Mouse (Mus musculus) erythroid progenitor cell, adult 5-6 weeks (primary cell): ENCODE results near the gene Rhd. TPM values are rescaled to one million over a fixed set of nuclear protein-coding genes. Genes with fewer than 3 reads are reported as not detected.
A peak's percentile ranks its signal among the peaks of the same experiment; 100 is the strongest.

ENCODE experiments used
- ATAC-seq: replicated peaks from 2 replicates; pipeline ENCODE4 v1.8.0; 2016; ENCODE audit warnings: moderate number of reproducible peaks, mild to moderate bottlenecking, moderate TSS enrichment, inconsistent platforms; ENCODE audit not compliant: poor library complexity, low FRiP score, severe bottlenecking
- total RNA-seq, 2 experiments: library from RNA; stranded (forward) in 1 of 2; stranded (reverse) in 1 of 2; fragments of 150-400 nt in 1 of 2; fragments of 186-747, 209-891 nt in 1 of 2; gene quantifications; 2 replicates each; pipeline versions ENCODE4 v1.2.3 to v1.2.4; 2015 to 2017; ENCODE audit warnings: low replicate concordance in 2 of 2

Gene Rhd
- total RNA-seq, 2 experiments from 2014 or later, result 1,050 to 1,461 TPM

DNA sequence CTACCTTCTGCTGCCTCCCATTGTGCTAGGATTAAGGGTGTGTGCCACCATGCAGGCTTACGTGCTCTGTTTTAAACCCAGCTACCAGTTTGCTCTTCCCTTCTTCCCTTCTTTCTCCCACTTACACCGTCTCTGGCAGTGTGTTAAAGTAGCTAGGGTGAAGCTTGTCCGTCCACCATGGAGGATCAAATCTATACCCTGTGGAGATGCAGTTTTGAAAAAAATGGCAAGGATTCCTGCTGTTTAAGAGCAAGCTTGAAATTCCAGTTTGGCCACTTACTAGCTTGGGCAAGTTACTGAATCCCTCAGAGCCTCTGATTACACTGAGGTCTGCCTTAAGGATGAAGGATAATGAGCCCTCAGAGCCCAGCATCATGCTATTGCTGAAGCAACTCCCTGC, 9.0 kb upstream of the Rhd start:
- no peak for ATAC-seq

GRCm38 (mm10) chr4:134856056-134856455, 8.3 kb upstream of the Rhd start:
- no peak for ATAC-seq

GRCm38 (mm10) chr4:134856501-134856900, 7.8 kb upstream of the Rhd start:
- no peak for ATAC-seq

DNA sequence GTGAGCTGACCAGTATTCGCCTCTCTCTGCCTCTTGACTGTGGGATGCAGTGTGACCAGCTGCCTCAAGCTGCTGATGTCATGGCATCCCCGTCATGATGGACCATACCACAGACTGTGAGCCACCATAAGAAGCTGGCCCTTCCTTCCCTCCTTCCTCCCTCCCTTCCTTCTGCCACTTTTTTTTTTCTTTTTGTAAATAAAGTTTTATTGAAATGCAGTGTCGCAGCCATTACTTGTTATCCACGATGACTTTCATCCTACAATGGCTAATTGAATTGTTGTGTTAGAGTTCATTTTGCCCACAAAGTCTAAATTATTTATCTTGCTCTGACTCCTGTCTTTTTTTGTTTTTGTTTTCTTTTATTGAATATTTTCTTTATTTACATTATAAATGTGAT, 5.8 kb upstream of the Rhd start:
- ATAC-seq, result no peak

DNA sequence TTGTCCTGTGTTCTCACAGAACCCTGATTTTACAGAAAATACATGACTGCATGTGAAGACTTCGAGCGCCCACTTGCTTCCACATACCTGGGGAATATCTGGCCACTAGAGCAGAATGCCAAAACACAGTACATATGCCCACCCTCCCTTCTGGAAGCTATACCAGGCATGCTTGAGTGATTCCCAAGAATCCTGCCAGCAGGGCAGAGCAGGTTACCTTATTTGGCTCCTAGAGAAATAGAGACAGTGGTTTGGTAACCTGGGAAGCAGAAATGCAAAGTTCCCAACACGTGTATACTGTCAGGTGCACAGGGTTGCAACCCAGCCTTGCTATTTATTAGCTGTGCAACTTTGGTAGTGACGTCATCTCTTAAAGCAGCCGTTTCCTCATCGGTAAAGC, 2.5 kb upstream of the Rhd start:
- no peak for ATAC-seq

- 0 out of 2 replicates have a peak, but pooled peaks have one; percentile 15 for ATAC-seq
These were observed 1.3 kb upstream of the Rhd start for GRCm38 (mm10) chr4:134862996-134863395.

DNA sequence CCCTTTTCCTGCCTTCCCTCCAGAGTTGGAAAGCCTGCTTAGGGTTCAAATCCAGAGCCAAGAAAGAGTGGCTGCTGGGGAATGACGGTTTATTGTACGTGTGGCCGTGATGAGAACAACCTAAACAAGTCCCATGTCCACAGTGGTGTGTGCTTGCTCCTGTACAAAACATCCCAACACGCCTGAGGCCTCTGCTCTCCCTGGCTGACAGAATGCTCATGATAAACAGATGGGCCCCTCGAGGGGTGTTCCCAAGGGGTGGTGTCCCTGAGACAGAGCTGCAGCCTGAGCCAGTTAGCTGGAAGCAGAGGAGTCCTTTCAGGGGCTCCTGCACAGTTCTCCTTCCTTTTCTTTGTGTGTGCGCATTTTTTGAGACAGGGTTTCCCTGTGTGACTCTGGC, 1.0 kb downstream of the Rhd start:
- peak; percentile 62 for ATAC-seq

DNA sequence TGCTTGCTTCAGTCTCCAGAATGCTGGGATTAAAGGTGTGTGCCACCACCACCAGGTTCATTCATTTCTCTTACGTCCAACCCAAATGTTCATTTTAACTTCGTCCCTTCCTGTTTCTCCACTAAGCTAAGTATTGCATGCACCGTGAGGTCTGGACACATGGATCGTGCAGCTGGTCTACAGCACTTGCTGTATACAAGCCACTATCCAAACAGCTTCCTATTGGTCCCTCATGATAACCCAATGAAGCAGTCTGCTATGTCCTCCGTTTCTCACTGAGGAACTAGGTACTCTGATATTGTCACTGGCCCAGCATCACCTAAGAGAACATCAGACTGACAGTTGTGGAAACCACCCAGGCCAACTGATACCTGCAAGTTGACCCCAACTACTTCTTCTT, 1.5 kb downstream of the Rhd start:
- ATAC-seq, result no peak

DNA sequence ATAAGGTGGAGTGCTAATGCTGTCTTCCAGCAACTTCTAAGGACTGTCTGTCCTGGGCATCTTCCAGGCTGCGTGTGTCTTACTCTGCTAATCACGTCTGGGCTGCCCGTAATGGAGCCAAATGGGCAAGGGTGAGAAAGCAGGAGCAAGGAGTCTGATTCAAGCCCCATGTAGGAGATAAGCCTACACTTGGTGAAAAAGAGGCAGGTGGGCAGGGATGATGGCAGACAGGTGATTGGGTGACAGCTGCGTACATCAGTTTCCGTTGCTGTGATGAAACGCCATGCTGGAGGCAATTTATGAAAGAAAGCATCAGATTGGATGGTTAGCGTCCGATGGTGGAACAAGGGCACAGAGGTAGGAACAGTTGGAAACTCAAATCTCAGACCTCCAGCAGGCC, 2.9 kb downstream of the Rhd start:
- no peak for ATAC-seq

GRCm38 (mm10) chr4:134867661-134868060, 3.3 kb downstream of the Rhd start:
- ATAC-seq, result peak; percentile 33

DNA sequence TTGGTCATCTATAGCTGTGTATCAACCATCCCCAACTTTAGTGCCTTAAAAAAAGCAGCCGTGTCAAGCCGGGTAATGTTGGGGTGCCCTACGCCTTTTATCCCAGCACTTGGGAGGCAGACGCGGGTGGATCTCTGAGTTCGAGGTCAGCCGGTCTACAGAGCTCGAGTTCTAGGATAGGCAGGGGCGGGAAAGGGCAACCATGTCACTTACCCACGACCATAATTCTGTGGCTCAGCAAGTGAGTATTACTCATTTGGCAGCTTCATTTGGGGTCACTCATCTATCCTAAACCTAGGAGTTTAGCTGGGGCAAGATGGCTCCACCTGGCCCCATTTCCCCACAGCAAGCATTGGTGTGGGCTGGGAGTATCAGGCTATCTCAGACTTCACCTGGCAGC, 3.7 kb downstream of the Rhd start:
- no peak for ATAC-seq

DNA sequence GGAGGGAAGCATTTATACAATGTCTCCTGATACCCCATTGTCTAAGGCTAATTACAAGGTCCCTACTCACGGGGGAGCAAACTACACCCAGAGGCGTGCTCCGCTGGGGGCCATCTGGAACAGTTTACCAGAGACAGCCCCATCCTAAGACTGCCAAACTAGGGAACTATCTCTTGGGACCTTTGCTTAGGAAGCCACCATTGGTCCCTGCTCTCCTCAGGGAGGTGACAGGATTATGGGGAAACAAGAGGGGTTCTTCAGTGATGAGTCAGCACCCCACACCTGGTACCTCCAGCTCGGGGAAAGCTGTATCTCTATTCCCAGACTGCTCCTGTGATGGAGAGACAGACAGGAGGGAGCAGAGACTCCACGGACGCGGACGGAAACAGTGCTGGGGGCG, 4.2 kb downstream of the Rhd start:
- ATAC-seq, result no peak

GRCm38 (mm10) chr4:134869068-134869730, 4.9 kb downstream of the Rhd start:
- peak; percentile 75 for ATAC-seq

DNA sequence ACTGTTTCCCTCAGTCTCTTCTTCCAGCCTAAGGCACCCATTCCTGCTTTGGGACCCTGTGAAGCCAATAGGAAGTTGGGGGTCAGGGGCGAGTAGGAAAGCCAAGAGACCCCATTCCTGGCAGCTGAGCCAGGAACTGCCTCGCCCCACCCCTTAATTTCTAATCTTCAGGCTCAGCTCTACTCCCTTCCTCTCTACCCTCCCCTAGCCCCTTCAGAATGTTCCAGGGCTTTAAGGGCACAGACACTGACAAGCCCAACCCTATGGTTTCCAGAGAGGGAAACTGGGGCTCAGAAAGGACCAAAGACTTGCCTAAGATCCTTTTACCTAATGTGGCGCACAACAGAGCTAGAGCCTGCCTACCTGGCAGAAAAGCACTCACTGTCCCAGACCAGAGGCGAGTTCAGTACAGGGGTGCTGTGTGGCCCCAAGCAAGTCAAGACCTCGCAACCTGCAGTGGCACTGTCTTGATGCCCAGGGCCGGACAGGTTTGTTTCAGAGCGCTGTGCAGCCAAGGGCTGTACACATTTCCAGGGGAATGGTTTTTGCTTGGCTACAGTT, 5.6 kb downstream of the Rhd start:
- ATAC-seq, result peak; percentile 1

DNA sequence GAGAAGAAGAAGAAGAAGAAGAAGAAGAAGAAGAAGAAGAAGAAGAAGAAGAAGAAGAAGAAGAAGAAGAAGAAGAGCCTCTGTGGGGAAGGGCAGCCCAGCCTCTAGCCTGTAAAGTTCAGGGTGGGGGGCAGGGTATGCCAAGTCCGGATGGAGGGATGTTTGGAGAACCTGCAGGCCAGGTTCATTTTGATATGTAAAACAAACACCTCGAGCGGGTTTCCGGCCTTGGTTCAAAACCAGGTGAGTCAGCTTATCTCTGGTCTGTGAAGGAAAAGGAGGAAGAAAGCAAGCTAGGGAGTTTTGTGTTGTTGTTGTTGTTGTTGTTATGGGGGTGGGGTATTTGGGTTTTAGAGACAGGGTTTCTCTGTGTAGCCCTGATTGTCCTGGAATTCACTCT, 7.1 kb downstream of the Rhd start:
- ATAC-seq, result no peak

- ATAC-seq, result no peak
These were observed 7.6 kb downstream of the Rhd start for GRCm38 (mm10) chr4:134871950-134872349.

DNA sequence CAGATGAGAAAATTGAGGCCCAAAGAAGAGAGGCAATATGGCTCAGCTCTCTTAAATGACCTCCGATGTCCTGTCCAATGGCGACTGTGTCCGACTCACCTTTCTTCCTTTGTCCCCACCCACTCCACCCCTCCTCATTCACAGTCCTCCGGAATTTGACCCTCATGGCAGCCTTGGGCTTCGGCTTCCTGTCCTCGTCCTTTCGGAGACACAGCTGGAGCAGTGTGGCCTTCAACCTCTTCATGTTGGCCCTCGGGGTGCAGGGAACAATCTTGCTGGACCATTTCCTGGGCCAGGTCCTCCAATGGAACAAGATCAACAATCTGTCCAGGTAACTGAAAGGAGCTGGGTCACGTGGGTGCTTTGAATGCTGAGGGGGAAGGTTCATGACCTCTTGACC, 11.8 kb downstream of the Rhd start:
- no peak for ATAC-seq

- 0 out of 2 replicates have a peak, but pooled peaks have one; percentile 33 for ATAC-seq
These were observed 15.2 kb downstream of the Rhd start for GRCm38 (mm10) chr4:134879410-134879981.

DNA sequence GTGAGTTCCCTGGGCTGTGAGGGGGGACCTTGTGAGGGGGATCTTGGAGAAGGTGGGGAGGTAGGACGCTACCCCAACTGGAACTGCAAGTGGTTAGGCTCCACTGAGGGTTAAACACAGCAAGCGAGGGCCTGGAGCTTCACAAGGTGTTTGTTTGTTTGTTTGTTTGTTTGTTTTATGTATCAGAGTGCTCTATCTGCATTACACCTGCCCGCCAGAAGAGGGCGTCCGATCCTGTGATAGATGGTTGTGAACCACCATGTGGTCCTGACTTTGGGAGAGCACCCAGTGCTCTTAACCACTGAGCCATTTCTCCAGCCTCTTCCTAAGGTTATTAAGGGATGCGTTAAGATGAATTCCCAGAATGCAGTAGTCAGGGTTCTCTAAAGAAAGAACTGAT, 15.7 kb downstream of the Rhd start:
- no peak for ATAC-seq

GRCm38 (mm10) chr4:134883266-134883665, 18.9 kb downstream of the Rhd start:
- ATAC-seq, result peak; percentile 69

GRCm38 (mm10) chr4:134883808-134884207, 19.5 kb downstream of the Rhd start:
- ATAC-seq, result no peak

DNA sequence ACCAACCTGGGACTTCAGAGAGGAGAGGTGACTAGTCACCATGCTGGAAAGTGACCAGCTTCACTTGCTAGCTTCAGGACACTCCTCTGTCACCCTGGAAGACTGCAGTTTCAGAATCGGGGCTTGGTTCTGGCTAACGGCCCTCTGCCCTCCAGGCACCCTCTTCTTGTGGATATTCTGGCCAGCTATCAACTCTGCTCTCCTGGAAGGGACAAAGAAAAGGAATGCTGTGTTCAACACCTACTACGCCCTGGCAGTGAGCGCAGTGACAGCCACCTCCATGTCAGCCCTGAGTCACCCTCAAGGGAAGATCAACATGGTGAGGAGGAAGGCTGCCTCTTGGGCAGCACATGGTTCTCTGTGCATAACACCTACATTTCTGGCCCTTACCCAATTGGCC, 20.0 kb downstream of the Rhd start:
- ATAC-seq, result no peak
